7 mouse cellular contexts compared by ENCODE assay signal in the genomic region with DNA sequence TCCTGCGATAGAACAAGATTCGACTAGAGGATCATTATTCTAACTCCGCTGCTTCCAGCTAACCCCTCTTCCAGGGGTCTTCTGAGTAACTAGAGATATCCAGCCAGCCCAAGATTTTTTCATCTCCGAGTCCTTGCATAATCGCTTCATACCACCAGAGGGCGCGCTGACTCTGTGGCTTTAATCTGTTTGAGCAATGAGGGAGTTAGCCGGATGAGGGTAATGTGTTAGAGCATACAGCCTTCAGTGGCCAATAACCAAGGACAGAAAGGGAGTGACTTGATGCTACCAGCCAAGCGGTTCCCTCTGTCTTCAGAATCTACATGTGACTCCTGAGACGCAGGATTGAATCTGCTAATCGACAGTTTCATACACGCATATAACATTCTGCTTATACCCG. TPM values are rescaled to one million over a fixed set of nuclear protein-coding genes. Genes with fewer than 3 reads are reported as not detected.
DNase-seq lines count a peak whose midpoint lies in the region; ATAC-seq lines count a peak whose summit lies in the region.

No protein-coding gene starts in this region.

- no peak overlapping the region for H3K9ac ChIP-seq in midbrain, embryonic 15.5 days

- H3K27me3 ChIP-seq in midbrain, embryonic 15.5 days (replicated peaks) = peaks cover 46% of the 10 kb centered on the region

- intact Hi-C loops in left cerebral cortex, postnatal 14 days (cut with DNase I) = loop anchor here (2.0 kb wide), 1 partner anchor 58 kb away; no protein-coding TSS in a partner anchor

- no peaks in the 10 kb centered on the region for H3K9me3 ChIP-seq in midbrain, embryonic 15.5 days

- H3K36me3 ChIP-seq in midbrain, embryonic 15.5 days (replicated peaks) = no peaks in the 10 kb centered on the region

- no peak overlapping the region for H3K27ac ChIP-seq in midbrain, embryonic 15.5 days

- no peak overlapping the region for H3K4me3 ChIP-seq in midbrain, embryonic 15.5 days

- peak; percentile 81 for ATAC-seq in inflammation-experienced regulatory T-cells, adult 6 months
- 0 out of 2 replicates have a peak, but pooled peaks have one; percentile 57 for ATAC-seq in midbrain, embryonic 15.5 days (replicated peaks)

- DNase-seq in adrenal gland, adult (ENCODE audit: inconsistent age in 2 of 2, low spot score in 1 of 2) = peak; percentile 84 to 96
- DNase-seq in cerebellum, postnatal 14 days = peak; percentile 90 to 91
- peak; percentile 77 to 79 for DNase-seq in frontal cortex, postnatal 25 days (ENCODE audit: low spot score in 2 of 2)
- peak; percentile 82 to 87 for DNase-seq in left cerebral cortex, postnatal 14 days (ENCODE audit: low spot score in 2 of 2)
- peak; percentile 71 for DNase-seq in spleen, adult 12 weeks (ENCODE audit: low spot score)

- H3K4me1 ChIP-seq in midbrain, embryonic 15.5 days = peaks cover 28% of the 10 kb centered on the region

- WGBS in midbrain, embryonic 15.5 days = 14% methylated on average over 13 of the region's 13 CpGs

- no peak overlapping the region for H3K4me2 ChIP-seq in midbrain, embryonic 15.5 days

RNA-seq across cellular contexts. Expression of a gene that starts 4.0 kb away (rescaled TPM):
- under 1 TPM in 2 of 3 experiments, not detected in 1; 0.20 to 0.64 TPM for polyA plus RNA-seq in inflammation-experienced regulatory T-cells, adult 6 months (2017; shearing (Covaris generic))
- total RNA-seq in left cerebral cortex, postnatal 14 days (2021) = under 1 TPM in 1 of 2 experiments, not detected in 1; 0.79 TPM
- polyA plus RNA-seq in midbrain, embryonic 15.5 days (2015; fragmentation: Nextera tagmentation; extraction: Ambion mirVana) = 0.37 and 0.38 TPM in 2 replicates

RNA-seq across cellular contexts. Expression of a gene that starts 9.4 kb away (rescaled TPM):
- polyA plus RNA-seq in inflammation-experienced regulatory T-cells, adult 6 months (2017; shearing (Covaris generic)) = 1 to 10 TPM; 4.5 to 6.2 (median 4.7) TPM
- 10 to 100 TPM; 23.0 to 25.3 TPM for total RNA-seq in left cerebral cortex, postnatal 14 days (2021)
- polyA plus RNA-seq in midbrain, embryonic 15.5 days (2015; fragmentation: Nextera tagmentation; extraction: Ambion mirVana) = 23.3 and 24.3 TPM in 2 replicates

RNA-seq across cellular contexts. Expression of a gene that starts 27.9 kb away (rescaled TPM):
- 10 to 100 TPM; 21.0 to 35.6 (median 33.1) TPM for polyA plus RNA-seq in inflammation-experienced regulatory T-cells, adult 6 months (2017; shearing (Covaris generic))
- 10 to 100 TPM; 26.8 to 29.9 TPM for total RNA-seq in left cerebral cortex, postnatal 14 days (2021)
- polyA plus RNA-seq in midbrain, embryonic 15.5 days (2015; fragmentation: Nextera tagmentation; extraction: Ambion mirVana) = 62.7 and 65.0 TPM in 2 replicates
